Mouse (Mus musculus): ENCODE results near the gene Oser1. TPM values are rescaled to one million over a fixed set of nuclear protein-coding genes. Genes with fewer than 3 reads are reported as not detected.

Gene Oser1
- total RNA-seq (2014; fragmentation: Nextera tagmentation) = 42.0 and 42.5 TPM in 2 replicates
- 84.2 and 89.8 TPM in 2 replicates for total RNA-seq (2017)
- 14.0 TPM in 2 replicates for polyA plus RNA-seq (2012)

DNA sequence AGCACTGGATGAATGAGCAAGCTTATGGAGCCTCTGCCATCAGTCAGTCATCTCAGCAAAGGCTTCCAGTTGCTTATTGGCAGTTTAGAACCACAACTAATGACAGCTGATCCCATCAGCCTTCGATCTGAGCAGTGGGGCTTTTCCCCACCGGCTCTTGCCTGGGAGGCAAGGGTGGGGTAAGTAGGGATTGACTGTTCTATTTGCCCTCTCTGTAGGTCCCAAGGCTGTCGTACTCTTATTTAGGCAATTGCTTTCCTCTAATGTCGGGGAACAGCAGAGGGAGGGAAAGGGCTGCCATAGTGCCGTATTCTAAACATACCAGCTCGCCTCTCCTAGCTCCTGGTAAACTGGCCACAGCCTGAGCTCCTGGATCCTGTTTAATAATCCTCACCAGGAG, at the start of gene Oser1:
Gene Oser1, minus strand, starts transcription at position 101 of the 400 bp plus-strand sequence.
- H3K27me3 ChIP-seq (ENCODE audit: insufficient read depth, low read length) = no peaks in the 10 kb centered on the region; the same call in 1 of the 2 replicates
- H3K4me1 ChIP-seq (ENCODE audit: insufficient read depth, low read depth, low read length) = peaks cover 11% of the 10 kb centered on the region
- H3K9me3 ChIP-seq (replicated peaks) = no peaks in the 10 kb centered on the region
- peaks cover 31% of the 10 kb centered on the region for H3K36me3 ChIP-seq (replicated peaks)
- no peak within 1 kb of the TSS for H3K4me3 ChIP-seq (ENCODE audit: low read depth, low read length)
- no peak for DNase-seq (ENCODE audit: low spot score)
- no peak for TF ChIP-seq GATA2 (IDR thresholded peaks at IDR 0.05; ENCODE audit: borderline replicate concordance, low read depth, low read length)
- TF ChIP-seq POLR2AphosphoS5 (IDR thresholded peaks at IDR 0.05; ENCODE audit: insufficient replicate concordance, low read depth, low read length) = no peak
- no peak for TF ChIP-seq GATA1 (IDR thresholded peaks at IDR 0.05; ENCODE audit: borderline replicate concordance, low read length)
- no peak for TF ChIP-seq CTCF (IDR thresholded peaks at IDR 0.05; ENCODE audit: low read depth, low read length)
- TF ChIP-seq TAL1 (conservative IDR thresholded peaks at IDR 0.05; ENCODE audit: low read depth, low read length) = no peak
- ATAC-seq (ENCODE audit: extremely low read depth, insufficient number of reproducible peaks, low FRiP score, poor library complexity, severe bottlenecking) = no peak

DNA sequence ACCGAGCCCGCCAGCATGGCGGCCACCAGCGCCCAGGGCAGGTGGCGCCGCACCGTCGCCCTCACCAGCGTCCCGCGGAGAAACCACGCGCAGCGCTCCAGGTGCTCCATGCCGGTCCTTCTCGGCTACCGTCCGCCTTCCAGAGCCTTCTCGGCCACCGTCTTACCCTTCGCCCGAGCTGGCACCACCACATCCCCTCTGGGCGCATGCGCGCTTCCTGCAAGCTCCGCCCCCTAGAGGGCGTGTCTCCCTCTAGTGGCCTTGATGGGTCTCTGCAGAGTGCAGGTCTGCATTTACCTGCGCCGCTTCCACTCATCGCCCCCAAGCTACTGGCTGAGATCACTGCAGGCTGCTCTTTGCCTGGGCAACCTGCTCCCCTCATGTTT, 48.0 kb upstream of the Oser1 start, which contains the start of gene Fitm2:
Gene Fitm2, minus strand, starts transcription at position 164 of the 386 bp plus-strand sequence.
- H3K36me3 ChIP-seq (replicated peaks) = peaks cover 31% of the 10 kb centered on the region
- ATAC-seq (ENCODE audit: extremely low read depth, insufficient number of reproducible peaks, low FRiP score, poor library complexity, severe bottlenecking) (peak; percentile 90), DNase-seq (ENCODE audit: low spot score) (peak; percentile 97)
- H3K4me1 ChIP-seq (ENCODE audit: insufficient read depth, low read depth, low read length) = peaks cover 8% of the 10 kb centered on the region
- H3K9me3 ChIP-seq (replicated peaks) = no peaks in the 10 kb centered on the region
- no peaks in the 10 kb centered on the region for H3K27me3 ChIP-seq (ENCODE audit: insufficient read depth, low read length)
- H3K4me3 ChIP-seq (ENCODE audit: low read depth, low read length) = peak within 1 kb of the TSS; percentile 81
- peak; percentile 83 for TF ChIP-seq CTCF (IDR thresholded peaks at IDR 0.05; ENCODE audit: low read depth, low read length)
- no peak for TF ChIP-seq GATA1 (IDR thresholded peaks at IDR 0.05; ENCODE audit: borderline replicate concordance, low read length)
- TF ChIP-seq TAL1 (conservative IDR thresholded peaks at IDR 0.05; ENCODE audit: low read depth, low read length) = no peak

DNA sequence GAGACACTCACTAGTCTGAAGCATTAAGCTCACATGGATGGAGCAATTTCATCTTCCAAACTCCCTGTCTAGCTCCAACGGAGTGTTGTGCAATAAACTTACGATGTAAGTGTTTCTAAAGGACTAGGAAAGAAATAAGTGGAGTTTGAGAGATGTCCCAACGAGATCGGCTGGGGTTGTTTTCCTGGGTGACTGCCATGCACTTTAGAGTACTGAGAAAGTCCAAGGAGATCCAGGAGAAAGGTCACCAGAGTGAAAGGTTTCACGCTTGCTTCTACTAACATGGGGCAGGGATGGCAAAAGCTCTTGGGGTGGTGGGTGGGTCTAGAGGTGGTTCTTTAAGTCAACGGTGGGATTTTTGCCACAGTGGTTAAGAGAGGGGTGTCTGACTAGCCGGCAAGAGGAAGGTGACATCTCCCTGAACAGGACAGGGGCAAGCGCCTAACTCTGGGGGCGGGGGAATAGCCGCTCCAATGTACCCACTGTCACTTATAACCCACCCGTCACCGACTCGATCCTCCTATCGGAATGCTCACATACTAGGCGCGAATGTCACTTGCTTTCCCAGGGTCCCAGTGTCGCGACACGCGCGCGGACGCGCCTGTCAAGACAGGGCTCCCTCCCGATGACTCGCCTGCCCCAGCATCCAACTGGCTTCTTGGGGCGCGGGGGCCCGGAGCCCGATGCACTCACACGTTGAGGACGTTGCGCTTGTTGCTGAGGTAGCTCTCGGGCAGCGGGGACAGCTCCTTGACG, 47.4 kb upstream of the Oser1 start:
- Histone ChIP-seq H3K4me1 (ENCODE audit: insufficient read depth, low read depth, low read length) (peaks cover 8% of the 10 kb centered on the region), H3K27me3 (ENCODE audit: insufficient read depth, low read length) (no peaks in the 10 kb centered on the region), H3K36me3 (replicated peaks) (peaks cover 36% of the 10 kb centered on the region), H3K9me3 (replicated peaks) (no peaks in the 10 kb centered on the region), H3K4me3 (ENCODE audit: low read depth, low read length) (peak overlapping the region; percentile 81)
- ATAC-seq (ENCODE audit: extremely low read depth, insufficient number of reproducible peaks, low FRiP score, poor library complexity, severe bottlenecking) = peak; percentile 62
- peak; percentile 79 for DNase-seq (ENCODE audit: low spot score)
- TF ChIP-seq GATA1 (IDR thresholded peaks at IDR 0.05; ENCODE audit: borderline replicate concordance, low read length) (no peak), CTCF (IDR thresholded peaks at IDR 0.05; ENCODE audit: low read depth, low read length) (no peak), POLR2AphosphoS5 (IDR thresholded peaks at IDR 0.05; ENCODE audit: insufficient replicate concordance, low read depth, low read length) (no peak), TAL1 (conservative IDR thresholded peaks at IDR 0.05; ENCODE audit: low read depth, low read length) (no peak), GATA2 (IDR thresholded peaks at IDR 0.05; ENCODE audit: borderline replicate concordance, low read depth, low read length) (no peak)

GRCm38 (mm10) chr2:163471136-163471535, 46.6 kb upstream of the Oser1 start:
- Histone ChIP-seq H3K9me3 (replicated peaks) (no peaks in the 10 kb centered on the region), H3K4me1 (ENCODE audit: insufficient read depth, low read depth, low read length) (peaks cover 11% of the 10 kb centered on the region), H3K4me3 (ENCODE audit: low read depth, low read length) (peak overlapping the region; percentile 81; the same call in 1 of the 2 replicates), H3K27me3 (ENCODE audit: insufficient read depth, low read length) (no peaks in the 10 kb centered on the region), H3K36me3 (replicated peaks) (peaks cover 43% of the 10 kb centered on the region)
- TF ChIP-seq TAL1 (conservative IDR thresholded peaks at IDR 0.05; ENCODE audit: low read depth, low read length) (no peak), GATA2 (IDR thresholded peaks at IDR 0.05; ENCODE audit: borderline replicate concordance, low read depth, low read length) (no peak), CTCF (IDR thresholded peaks at IDR 0.05; ENCODE audit: low read depth, low read length) (no peak), POLR2AphosphoS5 (IDR thresholded peaks at IDR 0.05; ENCODE audit: insufficient replicate concordance, low read depth, low read length) (no peak), GATA1 (IDR thresholded peaks at IDR 0.05; ENCODE audit: borderline replicate concordance, low read length) (no peak)
- DNase-seq (ENCODE audit: low spot score) (peak; percentile 5), ATAC-seq (ENCODE audit: extremely low read depth, insufficient number of reproducible peaks, low FRiP score, poor library complexity, severe bottlenecking) (no peak)

- DNase-seq (ENCODE audit: low spot score) (no peak), ATAC-seq (ENCODE audit: extremely low read depth, insufficient number of reproducible peaks, low FRiP score, poor library complexity, severe bottlenecking) (no peak)
- no peak for TF ChIP-seq TAL1 (conservative IDR thresholded peaks at IDR 0.05; ENCODE audit: low read depth, low read length)
- TF ChIP-seq POLR2AphosphoS5 (IDR thresholded peaks at IDR 0.05; ENCODE audit: insufficient replicate concordance, low read depth, low read length) = no peak
- TF ChIP-seq GATA1 (IDR thresholded peaks at IDR 0.05; ENCODE audit: borderline replicate concordance, low read length) = no peak
- TF ChIP-seq CTCF (IDR thresholded peaks at IDR 0.05; ENCODE audit: low read depth, low read length) = no peak
- no peak for TF ChIP-seq GATA2 (IDR thresholded peaks at IDR 0.05; ENCODE audit: borderline replicate concordance, low read depth, low read length)
- Histone ChIP-seq H3K9me3 (replicated peaks) (no peaks in the 10 kb centered on the region), H3K4me3 (ENCODE audit: low read depth, low read length) (no peak overlapping the region), H3K4me1 (ENCODE audit: insufficient read depth, low read depth, low read length) (peaks cover 11% of the 10 kb centered on the region), H3K36me3 (replicated peaks) (peaks cover 58% of the 10 kb centered on the region), H3K27me3 (ENCODE audit: insufficient read depth, low read length) (no peaks in the 10 kb centered on the region)
Observed at GRCm38 (mm10) chr2:163469711-163470110, 45.2 kb upstream of the Oser1 start.

GRCm38 (mm10) chr2:163468866-163469265, 44.4 kb upstream of the Oser1 start:
- no peak for TF ChIP-seq GATA2 (IDR thresholded peaks at IDR 0.05; ENCODE audit: borderline replicate concordance, low read depth, low read length)
- TF ChIP-seq TAL1 (conservative IDR thresholded peaks at IDR 0.05; ENCODE audit: low read depth, low read length) = no peak
- H3K36me3 ChIP-seq (replicated peaks) = peaks cover 62% of the 10 kb centered on the region
- no peak for ATAC-seq (ENCODE audit: extremely low read depth, insufficient number of reproducible peaks, low FRiP score, poor library complexity, severe bottlenecking)
- H3K27me3 ChIP-seq (ENCODE audit: insufficient read depth, low read length) = no peaks in the 10 kb centered on the region
- H3K4me1 ChIP-seq (ENCODE audit: insufficient read depth, low read depth, low read length) = peaks cover 11% of the 10 kb centered on the region
- no peak overlapping the region for H3K4me3 ChIP-seq (ENCODE audit: low read depth, low read length)
- H3K9me3 ChIP-seq (replicated peaks) = no peaks in the 10 kb centered on the region
- no peak for DNase-seq (ENCODE audit: low spot score)
